Mouse (Mus musculus): ENCODE measurements at regions not wholly inside any gene's neighbourhood (a gene's known extent, or its start where the extent isn't known, plus 50 kb on each side); places are given as distances from the start of the nearest gene placed in this dataset.
"Not testable (repeated sequence)": the region's sequence is repeated elsewhere in the genome, so short reads cannot be mapped to it uniquely, and the experiment has no call there.

DNA sequence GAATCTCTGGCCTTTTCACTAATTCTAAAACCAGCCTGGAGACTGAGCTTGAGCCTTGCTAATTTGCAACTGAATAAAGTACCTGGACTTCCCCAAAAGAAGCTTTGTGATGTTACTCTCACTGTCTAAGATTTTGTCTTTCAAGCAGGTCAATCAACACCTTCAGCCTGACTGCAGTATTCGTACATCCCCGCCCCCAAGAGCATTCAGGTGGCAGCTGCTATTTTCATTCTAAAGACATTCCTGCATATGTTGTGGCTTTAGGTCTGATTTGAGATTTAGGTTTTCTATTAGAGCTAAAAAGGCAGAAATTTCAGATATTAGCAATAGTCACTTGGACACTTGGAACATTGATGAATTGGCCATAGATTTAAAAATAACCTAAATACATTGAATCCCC, 1385.4 kb upstream of the 1700008P02Rik start:
- not testable (repeated sequence) for TF ChIP-seq CTCF (IDR thresholded peaks at IDR 0.05; ENCODE audit: borderline replicate concordance, extremely low read depth, insufficient read depth, insufficient read length); POLR2A (IDR thresholded peaks at IDR 0.05; ENCODE audit: borderline replicate concordance, extremely low read depth, insufficient read depth, insufficient read length, poor library complexity, severe bottlenecking)
